Mouse (Mus musculus) ES-E14 (cell line): ENCODE measurements around the gene Kctd14.

Experiments used
- CHD2 ChIP-seq: IDR thresholded peaks from 2 replicates; pipeline ENCODE4 v1.6.1; 2014; ENCODE audit warnings: mild to moderate bottlenecking, low read depth, low read length, inconsistent platforms
- MAFK ChIP-seq: IDR thresholded peaks from 2 replicates; pipeline ENCODE4 v1.6.1; 2014; ENCODE audit warnings: mild to moderate bottlenecking, low read depth, low read length, inconsistent platforms; ENCODE audit not compliant: insufficient read depth

- TF ChIP-seq CHD2: no peak
- no peak for TF ChIP-seq MAFK
Observed at GRCm38 (mm10) chr7:97438986-97439385, 12.1 kb upstream of the Kctd14 start.
